Mouse (Mus musculus) cerebellum, adult (tissue): Measurements from ENCODE around the gene Zfp940.
A peak's percentile ranks its signal among the peaks of the same experiment; 100 is the strongest.

Experiments
- ATAC-seq: cut with Nextera tagmentation; 2 replicates; pipeline ENCODE4 v1.9.2; 2017; ENCODE audit warnings: mild to moderate bottlenecking, moderate library complexity, mixed read lengths; ENCODE audit not compliant: insufficient number of reproducible peaks, low FRiP score, low TSS enrichment

Zfp940 gene

DNA sequence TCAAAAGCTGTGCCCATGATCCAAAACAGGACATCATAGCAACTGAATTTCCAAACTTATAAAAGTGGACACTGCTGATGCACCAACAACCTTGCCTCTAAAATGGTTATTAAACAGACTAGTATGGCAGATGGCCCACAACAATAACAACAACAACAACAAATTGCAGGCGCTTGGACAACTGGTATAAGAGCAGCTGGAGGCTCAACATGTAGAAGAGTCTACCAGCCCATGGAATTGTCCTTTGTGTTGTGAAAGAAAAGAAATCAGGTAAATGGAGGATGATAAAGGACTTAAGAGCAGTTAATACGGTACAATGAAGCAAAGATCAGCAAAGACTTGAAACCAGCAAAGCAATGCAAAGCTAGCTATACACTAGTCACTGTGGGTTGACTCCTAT is 39.1 kb downstream of the Zfp940 start:
- ATAC-seq, result no peak

DNA sequence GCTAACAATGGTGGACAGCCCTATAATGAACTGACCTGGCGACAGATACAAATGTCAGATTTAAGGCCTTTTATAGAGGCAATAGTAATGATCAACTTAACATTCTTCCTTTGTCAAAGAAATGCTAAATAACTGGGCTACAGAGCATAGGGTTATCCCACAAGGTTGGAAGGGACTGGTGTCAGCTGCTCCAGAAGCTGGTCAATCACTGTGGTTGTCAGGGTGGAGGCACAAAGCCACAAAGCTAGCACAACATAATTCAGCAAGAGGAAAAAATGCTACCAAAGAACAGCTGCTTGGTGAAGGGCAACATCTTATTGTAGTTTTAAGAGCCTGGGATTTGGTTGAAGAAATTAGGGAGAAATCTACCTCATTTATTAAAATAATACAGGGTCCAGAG is 41.2 kb downstream of the Zfp940 start:
- ATAC-seq, result no peak

DNA sequence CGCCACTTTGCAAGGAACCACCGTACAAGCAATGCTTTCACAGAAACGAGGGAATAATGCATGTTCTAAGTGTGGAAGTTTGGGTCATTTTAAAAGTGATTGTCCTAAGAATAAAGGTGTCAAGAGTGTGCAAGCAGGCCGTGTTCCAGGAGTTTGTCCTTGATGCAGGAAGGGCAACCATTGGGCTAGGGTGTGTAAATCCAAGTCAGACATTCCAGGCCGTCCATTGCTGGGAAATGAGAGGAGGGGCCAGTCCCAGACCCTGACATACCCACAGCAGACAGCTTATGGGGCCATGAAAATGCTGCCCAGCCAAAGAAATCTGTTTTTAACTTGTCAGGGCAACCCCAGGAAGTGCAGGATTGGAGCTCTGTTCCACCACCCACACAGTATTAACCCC is 46.4 kb downstream of the Zfp940 start:
- ATAC-seq, result no peak

DNA sequence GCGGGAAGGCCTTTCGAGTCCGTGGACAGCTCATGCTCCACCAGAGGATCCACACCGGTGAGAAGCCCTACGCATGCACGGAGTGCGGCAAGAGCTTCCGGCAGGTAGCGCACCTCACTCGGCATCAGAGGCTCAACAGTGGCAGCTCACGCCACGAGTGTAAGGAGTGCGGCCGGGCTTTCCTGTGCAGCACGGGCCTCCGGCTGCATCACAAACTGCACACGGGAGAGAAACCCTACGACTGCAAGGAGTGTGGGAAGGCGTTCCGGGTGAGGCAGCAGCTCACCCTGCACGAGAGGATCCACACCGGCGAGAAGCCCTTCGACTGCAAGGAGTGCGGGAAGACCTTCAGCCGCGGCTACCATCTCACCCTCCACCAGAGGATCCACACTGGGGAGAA is 60.6 kb downstream of the Zfp940 start:
- ATAC-seq, result no peak

DNA sequence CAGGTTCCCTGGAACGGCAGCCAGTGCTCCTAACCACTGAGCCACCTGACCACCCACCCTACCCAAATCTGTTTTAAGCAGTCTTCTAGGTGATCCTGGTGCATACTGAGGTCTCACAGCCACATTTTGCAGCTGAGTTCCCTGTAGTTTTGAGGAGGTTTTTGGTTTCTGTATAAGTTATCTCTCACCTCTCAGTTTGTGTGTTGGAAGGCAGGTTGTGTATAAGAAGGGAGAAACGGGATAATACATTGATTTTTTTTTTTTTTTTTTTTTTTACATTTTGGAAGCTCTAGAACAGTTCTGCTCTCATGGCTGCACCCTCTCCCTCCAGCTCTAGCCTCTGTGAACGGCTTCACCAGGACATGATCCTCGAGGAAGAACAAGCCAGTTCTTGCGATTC is 67.6 kb downstream of the Zfp940 start:
- no peak for ATAC-seq

DNA sequence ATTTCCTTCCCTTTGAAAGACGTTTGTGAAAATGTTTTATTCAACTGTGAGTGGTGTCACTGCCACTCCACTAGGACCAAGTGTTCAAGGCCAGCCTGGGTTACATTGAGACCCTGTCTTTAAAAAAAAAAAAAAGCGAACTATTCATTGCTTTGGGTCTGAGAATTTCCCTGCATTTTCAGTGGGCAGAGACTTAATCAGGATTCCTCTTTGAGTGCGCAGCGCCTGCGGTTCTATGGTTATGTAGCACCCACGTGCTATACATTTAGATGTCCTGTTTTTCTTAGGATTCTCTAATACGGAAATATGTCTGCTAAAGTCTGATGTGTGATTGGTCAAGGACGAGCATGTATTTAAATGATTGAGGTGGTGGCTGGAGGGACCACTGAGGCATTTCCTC is 68.4 kb downstream of the Zfp940 start:
- no peak for ATAC-seq

DNA sequence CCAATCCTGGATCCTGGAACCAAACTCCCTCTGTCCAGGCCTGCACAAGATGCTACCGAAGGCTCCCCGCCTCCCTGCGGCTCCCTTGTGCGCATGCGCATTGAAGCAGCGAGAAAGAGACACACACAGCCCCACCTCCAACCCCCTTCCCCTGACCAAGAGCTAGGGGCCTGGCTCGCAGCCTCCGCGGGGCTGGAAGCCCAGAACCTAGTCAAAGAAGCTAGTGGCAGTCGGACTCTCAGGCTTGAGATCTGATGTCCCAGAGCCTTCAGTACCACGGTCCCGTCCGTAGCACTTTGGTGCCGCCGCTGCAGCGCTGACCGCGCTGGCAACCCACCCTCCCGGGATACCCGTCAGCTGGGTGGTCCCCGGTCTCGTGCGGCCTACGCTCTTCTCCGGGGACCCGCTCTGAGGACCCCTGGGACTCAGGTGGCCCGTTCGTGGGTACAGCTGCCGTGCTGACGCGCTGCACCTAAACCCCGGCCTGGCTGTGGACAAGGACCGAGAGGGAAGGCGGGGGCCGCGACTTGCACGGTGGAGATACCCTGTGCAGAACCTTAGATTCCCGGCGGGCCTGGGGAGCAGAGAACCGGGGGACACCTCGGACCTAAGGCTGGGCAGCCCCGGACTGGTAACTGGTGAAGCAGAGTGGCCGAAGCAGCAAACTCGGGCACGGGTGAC is 69.5 kb downstream of the Zfp940 start, which contains the start of gene Zfp30:
Zfp30 (plus strand) TSS at position 128 of the 681 bp plus-strand sequence.
- peak; percentile 94 for ATAC-seq
